Mouse (Mus musculus) kidney, adult 2 months (tissue): ENCODE data around the gene Cntnap1. TPM values are rescaled to one million over a fixed set of nuclear protein-coding genes. Genes with fewer than 3 reads are reported as not detected.

ENCODE experiments used
- DNase-seq: peaks from one replicate; pipeline ENCODE4 v3.0.0; 2021
- H3K27ac ChIP-seq: fragments of 200-500 bp; 2 replicates; pipeline ENCODE4 v1.5.1; 2012; ENCODE audit warnings: low read depth, low read length, control low read depth, inconsistent platforms; ENCODE audit not compliant: insufficient read depth
- H3K27me3 ChIP-seq: fragments of 200-500 bp; replicated peaks from 2 replicates; pipeline ENCODE4 v1.6.1; 2012; ENCODE audit warnings: mild to moderate bottlenecking, moderate library complexity, low read length, inconsistent platforms; ENCODE audit not compliant: control insufficient read depth, insufficient read depth
- H3K36me3 ChIP-seq: fragments of 200-500 bp; 2 replicates; pipeline ENCODE4 v1.6.1; 2012; ENCODE audit warnings: mild to moderate bottlenecking, moderate library complexity, low read length, inconsistent platforms; ENCODE audit not compliant: control insufficient read depth, insufficient read depth
- H3K4me1 ChIP-seq: fragments of 200-500 bp; 2 replicates; pipeline ENCODE4 v1.6.1; 2011; ENCODE audit warnings: low read length; ENCODE audit not compliant: control insufficient read depth, insufficient read depth
- H3K4me3 ChIP-seq: fragments of 200-500 bp; 2 replicates; pipeline ENCODE4 v1.5.1; 2011; ENCODE audit warnings: mild to moderate bottlenecking, low read depth, low read length, control low read depth; ENCODE audit not compliant: insufficient read depth
- CTCF ChIP-seq: fragments of 200-500 bp; conservative IDR thresholded peaks from 2 replicates; pipeline ENCODE4 v1.5.1; 2011; ENCODE audit warnings: low read depth, mild to moderate bottlenecking, control low read depth, low read length, moderate library complexity, mixed read lengths; ENCODE audit not compliant: insufficient read depth, insufficient read length
- POLR2A ChIP-seq: fragments of 200-500 bp; IDR thresholded peaks from one replicate; pipeline ENCODE4 v1.6.1; 2011; ENCODE audit warnings: low read depth, low read length, control low read depth
- WGBS: fragments of 180-500 bp; shearing (Covaris S2); methylation state at CpG from one replicate; pipeline ENCODE4 v1.1.7; 2018; 5-methylcytosine and 5-hydroxymethylcytosine counted together
- polyA plus RNA-seq: library from polyadenylated mRNA; depleted of rRNA; stranded (reverse); fragments of >200 nt; gene quantifications from 2 replicates; pipeline ENCODE4 v1.2.3, GENCODE M21; 2012

The Cntnap1 gene
- polyA plus RNA-seq, 1 experiment = 3.6 TPM

- TF ChIP-seq CTCF (no peak), POLR2A (no peak)
- peak overlapping the region; percentile 97 for H3K27ac ChIP-seq
- H3K27me3 ChIP-seq = no peaks in the 10 kb centered on the region
- WGBS = 55% methylated on average over 8 of the region's 8 CpGs
- no peak overlapping the region for H3K4me3 ChIP-seq
- no peaks in the 10 kb centered on the region for H3K36me3 ChIP-seq
- DNase-seq = peak; percentile 36
- H3K4me1 ChIP-seq = peaks cover 32% of the 10 kb centered on the region; the same call in 1 of the 2 replicates
Observed at GRCm38 (mm10) chr11:101229361-101229900, 59.1 kb downstream of the Cntnap1 start.

DNA sequence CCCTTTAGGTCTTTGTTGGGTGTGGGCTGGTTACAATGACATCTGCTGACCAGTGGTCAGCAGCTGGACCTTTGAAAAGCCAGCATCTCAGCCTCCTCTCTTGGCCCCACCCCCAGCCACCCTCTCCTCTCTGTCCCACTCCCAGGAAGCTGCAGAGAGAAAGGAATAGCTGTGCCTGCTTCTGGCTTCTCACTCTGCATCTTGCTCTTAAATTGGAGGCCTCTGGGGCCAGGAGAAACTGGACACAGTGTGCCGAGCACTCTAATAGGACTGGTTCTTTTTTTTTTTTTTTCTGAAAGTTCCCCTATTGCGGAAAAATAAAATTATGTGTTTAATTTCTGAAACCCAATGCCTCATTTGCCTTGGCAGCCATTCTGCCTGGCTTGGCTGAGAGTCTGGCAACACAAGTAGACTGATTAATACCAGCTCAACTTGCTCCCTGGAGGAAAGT, 59.8 kb downstream of the Cntnap1 start:
- Histone ChIP-seq H3K36me3 (no peaks in the 10 kb centered on the region), H3K4me1 (peaks cover 32% of the 10 kb centered on the region; the same call in 1 of the 2 replicates), H3K4me3 (no peak overlapping the region), H3K27ac (peak overlapping the region; percentile 97), H3K27me3 (no peaks in the 10 kb centered on the region)
- 38% methylated on average over 2 of the region's 2 CpGs for WGBS
- peak; percentile 38 for DNase-seq
- TF ChIP-seq CTCF (no peak), POLR2A (no peak)

- Histone ChIP-seq H3K4me1 (peaks cover 28% of the 10 kb centered on the region; the same call in 1 of the 2 replicates), H3K36me3 (no peaks in the 10 kb centered on the region), H3K27me3 (no peaks in the 10 kb centered on the region), H3K4me3 (0 out of 2 replicates have a peak overlapping the region, but pooled peaks have one; percentile 10), H3K27ac (peak overlapping the region; percentile 97)
- TF ChIP-seq CTCF (no peak), POLR2A (no peak)
- DNase-seq = peak; percentile 71
- WGBS = 28% methylated on average over 5 of the region's 5 CpGs
Observed at GRCm38 (mm10) chr11:101230526-101230925, 60.2 kb downstream of the Cntnap1 start.

DNA sequence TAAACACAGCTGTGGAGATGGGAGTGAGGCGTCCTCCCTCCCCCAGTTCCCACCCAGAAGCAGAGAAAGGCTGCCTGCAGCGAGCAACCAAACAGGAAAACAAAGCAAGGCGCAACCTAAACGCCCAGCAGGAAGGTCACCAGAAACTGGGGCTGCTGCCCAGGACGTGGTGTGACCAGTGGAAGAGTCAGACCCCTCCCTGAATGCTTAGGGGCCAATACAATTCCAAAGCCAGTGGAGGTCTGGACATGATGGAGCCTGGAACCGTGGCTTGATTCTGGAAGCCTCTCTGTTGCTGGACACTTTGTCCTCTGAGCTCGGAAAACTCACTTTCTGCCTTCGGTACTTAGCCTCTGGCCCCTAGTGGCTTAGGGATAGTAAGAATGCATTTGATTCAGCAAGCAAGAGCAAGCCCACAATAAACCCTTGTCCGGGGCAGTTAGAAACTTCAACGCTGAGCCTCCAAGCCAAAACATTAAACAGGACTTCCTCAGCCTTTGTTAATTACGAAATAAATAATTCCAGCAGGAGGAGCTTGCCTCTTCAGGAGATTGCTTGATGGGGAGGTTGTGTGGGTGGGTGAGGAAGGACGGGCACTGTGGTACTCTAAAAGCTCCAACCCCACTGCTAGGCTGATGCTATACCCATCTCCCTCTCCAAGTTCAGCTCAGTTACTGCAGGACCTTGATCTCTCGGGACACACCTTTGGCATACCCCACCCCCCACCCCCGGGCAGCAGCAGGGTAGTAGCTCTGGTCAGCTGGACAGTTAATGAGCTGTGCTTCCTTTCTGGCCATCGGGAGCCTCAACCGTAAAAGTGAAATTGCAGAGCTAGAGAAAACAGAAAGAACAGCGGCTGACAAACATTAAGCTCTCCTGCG, 60.9 kb downstream of the Cntnap1 start:
- Histone ChIP-seq H3K36me3 (no peaks in the 10 kb centered on the region), H3K4me3 (peak overlapping the region; percentile 35)
- TF ChIP-seq POLR2A = peak; percentile 26
- no peak for TF ChIP-seq CTCF

GRCm38 (mm10) chr11:101232010-101232839, 61.9 kb downstream of the Cntnap1 start:
- H3K27me3 ChIP-seq = no peaks in the 10 kb centered on the region
- peak overlapping the region; percentile 35 for H3K4me3 ChIP-seq
- peak; percentile 66 for DNase-seq
- H3K36me3 ChIP-seq = no peaks in the 10 kb centered on the region
- peak overlapping the region; percentile 97 for H3K27ac ChIP-seq
- peaks cover 27% of the 10 kb centered on the region; the same call in 1 of the 2 replicates for H3K4me1 ChIP-seq
- TF ChIP-seq POLR2A = no peak
- no peak for TF ChIP-seq CTCF
- 39% methylated on average over 6 of the region's 6 CpGs for WGBS

More for the DNA sequence above, 60.9 kb downstream of the Cntnap1 start:
- 4% methylated on average over 18 of the region's 18 CpGs for WGBS
- peaks cover 27% of the 10 kb centered on the region; the same call in 1 of the 2 replicates for H3K4me1 ChIP-seq
- H3K27ac ChIP-seq = peak overlapping the region; percentile 97
- H3K27me3 ChIP-seq = no peaks in the 10 kb centered on the region
- peak; percentile 88 for DNase-seq

DNA sequence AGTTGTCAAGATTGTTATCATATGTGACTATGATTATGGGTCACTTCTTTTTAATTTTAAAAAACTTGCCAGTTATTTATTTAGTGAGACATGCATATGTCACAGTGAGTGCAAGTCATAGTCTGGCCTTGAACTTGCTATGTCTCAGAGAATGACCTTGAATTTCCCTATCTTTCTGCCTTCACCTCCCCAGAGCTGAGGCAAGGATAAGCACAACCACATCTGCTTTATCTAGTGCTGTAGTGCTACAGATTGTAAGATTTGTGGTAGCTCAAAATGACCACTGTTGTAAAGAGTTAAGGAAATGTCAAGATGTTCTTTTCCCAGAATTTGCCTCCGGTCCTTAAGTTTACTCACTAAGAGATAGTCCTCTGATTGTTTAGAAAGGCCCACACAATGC, 62.9 kb downstream of the Cntnap1 start:
- no peaks in the 10 kb centered on the region for H3K27me3 ChIP-seq
- no peak overlapping the region for H3K4me3 ChIP-seq
- TF ChIP-seq CTCF = no peak
- no peak for TF ChIP-seq POLR2A
- H3K27ac ChIP-seq = peak overlapping the region; percentile 12; the same call in 1 of the 2 replicates
- DNase-seq = no peak
- H3K36me3 ChIP-seq = no peaks in the 10 kb centered on the region
- 57% methylated on average over 1 of the region's 1 CpGs for WGBS
- peaks cover 27% of the 10 kb centered on the region; the same call in 1 of the 2 replicates for H3K4me1 ChIP-seq
